Mouse (Mus musculus) hindbrain, embryonic 15.5 days (tissue): ENCODE measurements around the gene Rnf39. TPM values are rescaled to one million over a fixed set of nuclear protein-coding genes. Genes with fewer than 3 reads are reported as not detected.
"Not testable (repeated sequence)": the region's sequence is repeated elsewhere in the genome, so short reads cannot be mapped to it uniquely, and the experiment has no call there.

Experiments
- ATAC-seq: fragments of 200-750 bp; cut with Nextera tagmentation; 2 replicates; pipeline ENCODE4 v1.8.0; 2017; ENCODE audit warnings: low read depth, moderate number of reproducible peaks, moderate TSS enrichment; ENCODE audit not compliant: low FRiP score
- H3K27ac ChIP-seq: fragments of 300-500 bp; sonication (generic); replicated peaks from 2 replicates; pipeline ENCODE4 v1.5.1; 2015; ENCODE audit warnings: mild to moderate bottlenecking, inconsistent platforms
- H3K27me3 ChIP-seq: fragments of 300-500 bp; sonication (generic); 2 replicates; pipeline ENCODE4 v1.6.1; 2015; ENCODE audit warnings: control low read depth, inconsistent platforms
- H3K36me3 ChIP-seq: fragments of 300-500 bp; sonication (generic); 2 replicates; pipeline ENCODE4 v1.6.1; 2015; ENCODE audit warnings: control low read depth, inconsistent platforms
- H3K4me1 ChIP-seq: fragments of 300-500 bp; sonication (generic); replicated peaks from 2 replicates; pipeline ENCODE4 v1.6.1; 2015; ENCODE audit warnings: control low read depth, inconsistent platforms
- H3K4me2 ChIP-seq: fragments of 300-500 bp; sonication (generic); 2 replicates; pipeline ENCODE4 v1.6.1; 2015; ENCODE audit warnings: moderate library complexity, mild to moderate bottlenecking, inconsistent platforms
- H3K4me3 ChIP-seq: fragments of 300-500 bp; sonication (generic); 2 replicates; pipeline ENCODE4 v1.5.1; 2015; ENCODE audit warnings: mild to moderate bottlenecking, inconsistent platforms
- H3K9ac ChIP-seq: fragments of 300-500 bp; sonication (generic); 2 replicates; pipeline ENCODE4 v1.6.1; 2015; ENCODE audit warnings: inconsistent platforms
- H3K9me3 ChIP-seq: fragments of 300-500 bp; sonication (generic); 2 replicates; pipeline ENCODE4 v1.6.1; 2016; ENCODE audit warnings: control low read depth, inconsistent platforms
- WGBS: fragments of 180-500 bp; shearing (Covaris S2); methylation state at CpG from one replicate; pipeline ENCODE4 v1.1.7; 2015; 5-methylcytosine and 5-hydroxymethylcytosine counted together
- polyA plus RNA-seq: library from polyadenylated mRNA; unstranded; fragments of >200 nt; fragmentation: Nextera tagmentation; extraction: Ambion mirVana; gene quantifications from 2 replicates; pipeline ENCODE4 v1.2.1, GENCODE M21; 2015

The Rnf39 gene
- polyA plus RNA-seq, 1 experiment from 2014 or later = 1.5 TPM

GRCm38 (mm10) chr17:36970316-36970890 is 27.7 kb downstream of the Rnf39 start:
- no peak overlapping the region for H3K9ac ChIP-seq

GRCm38 (mm10) chr17:36971172-36971850 is 28.6 kb downstream of the Rnf39 start:
- no peak overlapping the region for H3K27ac ChIP-seq
- 89% methylated on average over 6 of the region's 6 CpGs for WGBS
- no peak for ATAC-seq
- H3K4me1 ChIP-seq = no peaks in the 10 kb centered on the region
- no peaks in the 10 kb centered on the region for H3K9me3 ChIP-seq
- H3K36me3 ChIP-seq = no peaks in the 10 kb centered on the region
- H3K4me2 ChIP-seq = no peak overlapping the region
- H3K27me3 ChIP-seq = no peaks in the 10 kb centered on the region
- H3K4me3 ChIP-seq = no peak overlapping the region
- no peak overlapping the region for H3K9ac ChIP-seq

More at GRCm38 (mm10) chr17:36970316-36970890, 27.7 kb downstream of the Rnf39 start:
- Histone ChIP-seq H3K9me3 (no peaks in the 10 kb centered on the region), H3K4me2 (no peak overlapping the region), H3K36me3 (no peaks in the 10 kb centered on the region), H3K27ac (no peak overlapping the region), H3K4me1 (no peaks in the 10 kb centered on the region), H3K27me3 (no peaks in the 10 kb centered on the region), H3K4me3 (no peak overlapping the region)
- WGBS = 89% methylated on average over 14 of the region's 14 CpGs
- no peak for ATAC-seq

- H3K4me1 ChIP-seq = no peaks in the 10 kb centered on the region
- no peak overlapping the region for H3K9ac ChIP-seq
- no peak overlapping the region for H3K27ac ChIP-seq
- no peaks in the 10 kb centered on the region for H3K27me3 ChIP-seq
- H3K4me2 ChIP-seq = no peak overlapping the region
- H3K4me3 ChIP-seq = no peak overlapping the region
- no peak for ATAC-seq
- no peaks in the 10 kb centered on the region for H3K36me3 ChIP-seq
- 87% methylated on average over 3 of the region's 3 CpGs for WGBS
- no peaks in the 10 kb centered on the region for H3K9me3 ChIP-seq
Observed at GRCm38 (mm10) chr17:36972791-36973190, 30.1 kb downstream of the Rnf39 start.

- Histone ChIP-seq H3K27ac (no peak overlapping the region), H3K9ac (no peak overlapping the region), H3K36me3 (no peaks in the 10 kb centered on the region), H3K4me3 (no peak overlapping the region), H3K27me3 (no peaks in the 10 kb centered on the region), H3K4me2 (no peak overlapping the region), H3K4me1 (no peaks in the 10 kb centered on the region), H3K9me3 (no peaks in the 10 kb centered on the region)
- no peak for ATAC-seq
- 81% methylated on average over 8 of the region's 8 CpGs for WGBS
Observed at GRCm38 (mm10) chr17:36973271-36973787, 30.6 kb downstream of the Rnf39 start.

GRCm38 (mm10) chr17:36981221-36981813 is 38.6 kb downstream of the Rnf39 start, which contains the start of gene 2410137M14Rik:
Gene 2410137M14Rik (minus strand): TSS chr17:36981237.
- Histone ChIP-seq H3K9me3 (no peaks in the 10 kb centered on the region), H3K4me2 (0 out of 2 replicates have a peak within 1 kb of the TSS, but pooled peaks have one; percentile 9), H3K36me3 (no peaks in the 10 kb centered on the region), H3K4me1 (no peaks in the 10 kb centered on the region), H3K9ac (no peak within 1 kb of the TSS), H3K27me3 (no peaks in the 10 kb centered on the region), H3K27ac (no peak within 1 kb of the TSS), H3K4me3 (no peak within 1 kb of the TSS)
- ATAC-seq = no peak
- 18% methylated on average over 18 of the region's 18 CpGs for WGBS

- Histone ChIP-seq H3K4me3 (no peak overlapping the region), H3K4me1 (no peaks in the 10 kb centered on the region), H3K9ac (no peak overlapping the region), H3K4me2 (no peak overlapping the region), H3K27ac (no peak overlapping the region), H3K9me3 (no peaks in the 10 kb centered on the region), H3K36me3 (no peaks in the 10 kb centered on the region), H3K27me3 (no peaks in the 10 kb centered on the region)
- ATAC-seq = no peak
- 14% methylated on average over 4 of the region's 4 CpGs for WGBS
Observed at GRCm38 (mm10) chr17:36981845-36982244, 39.1 kb downstream of the Rnf39 start.

- Histone ChIP-seq H3K9ac (no peak overlapping the region), H3K4me2 (no peak overlapping the region), H3K27ac (no peak overlapping the region), H3K27me3 (peaks cover 2% of the 10 kb centered on the region), H3K36me3 (no peaks in the 10 kb centered on the region), H3K4me1 (no peaks in the 10 kb centered on the region), H3K4me3 (no peak overlapping the region), H3K9me3 (no peaks in the 10 kb centered on the region)
- no peak for ATAC-seq
- WGBS = 50% methylated on average over 5 of the region's 5 CpGs
Observed at GRCm38 (mm10) chr17:36982253-36983155, 39.8 kb downstream of the Rnf39 start.

- Histone ChIP-seq H3K36me3 (no peaks in the 10 kb centered on the region), H3K4me1 (no peaks in the 10 kb centered on the region), H3K27ac (no peak overlapping the region), H3K27me3 (peaks cover 23% of the 10 kb centered on the region), H3K4me2 (peak overlapping the region; percentile 32), H3K4me3 (peak overlapping the region; percentile 12), H3K9me3 (no peaks in the 10 kb centered on the region), H3K9ac (no peak overlapping the region)
- no peak; the same call in 1 of the 2 replicates for ATAC-seq
- 8% methylated on average over 24 of the region's 24 CpGs for WGBS
Observed at GRCm38 (mm10) chr17:36988475-36988874, 45.8 kb downstream of the Rnf39 start.

- H3K9ac ChIP-seq = no peak within 1 kb of the TSS
- H3K4me3 ChIP-seq = peak within 1 kb of the TSS; percentile 12
- H3K4me2 ChIP-seq = peak within 1 kb of the TSS; percentile 32
Observed at GRCm38 (mm10) chr17:36989437-36989836, 46.7 kb downstream of the Rnf39 start, which contains the start of gene H2-M5. Gene H2-M5 (minus strand): TSS chr17:36989537.

GRCm38 (mm10) chr17:36990630-36991029 is 47.9 kb downstream of the Rnf39 start:
- WGBS = 96% methylated on average over 6 of the region's 6 CpGs
- not testable (repeated sequence) for H3K4me2 ChIP-seq, H3K9ac ChIP-seq, H3K4me3 ChIP-seq, H3K4me1 ChIP-seq, H3K27ac ChIP-seq, H3K9me3 ChIP-seq, H3K36me3 ChIP-seq, ATAC-seq
- peaks cover 23% of the 10 kb centered on the region for H3K27me3 ChIP-seq

More at GRCm38 (mm10) chr17:36989437-36989836, 46.7 kb downstream of the Rnf39 start, which contains the start of gene H2-M5:
- H3K36me3 ChIP-seq = no peaks in the 10 kb centered on the region
- no peaks in the 10 kb centered on the region for H3K9me3 ChIP-seq
- peaks cover 23% of the 10 kb centered on the region for H3K27me3 ChIP-seq
- no peak for ATAC-seq
- no peaks in the 10 kb centered on the region for H3K4me1 ChIP-seq
- 33% methylated on average over 5 of the region's 5 CpGs for WGBS
- H3K27ac ChIP-seq = no peak within 1 kb of the TSS

GRCm38 (mm10) chr17:36992336-36993104 is 49.8 kb downstream of the Rnf39 start:
- H3K9ac ChIP-seq = no peak overlapping the region
- H3K4me2 ChIP-seq = no peak overlapping the region
- H3K27me3 ChIP-seq = peaks cover 21% of the 10 kb centered on the region
- H3K27ac ChIP-seq = no peak overlapping the region
- H3K9me3 ChIP-seq = no peaks in the 10 kb centered on the region
- 80% methylated on average over 3 of the region's 3 CpGs for WGBS
- ATAC-seq = no peak
- no peaks in the 10 kb centered on the region for H3K36me3 ChIP-seq
- H3K4me1 ChIP-seq = no peaks in the 10 kb centered on the region
- H3K4me3 ChIP-seq = no peak overlapping the region
